Mouse (Mus musculus): ENCODE results near the gene Cela2a. TPM values are rescaled to one million over a fixed set of nuclear protein-coding genes. Genes with fewer than 3 reads are reported as not detected.
"Not testable (repeated sequence)": the region's sequence is repeated elsewhere in the genome, so short reads cannot be mapped to it uniquely, and the experiment has no call there.

Cela2a gene
- polyA plus RNA-seq, 1 experiment from 2014 or later, result not detected

DNA sequence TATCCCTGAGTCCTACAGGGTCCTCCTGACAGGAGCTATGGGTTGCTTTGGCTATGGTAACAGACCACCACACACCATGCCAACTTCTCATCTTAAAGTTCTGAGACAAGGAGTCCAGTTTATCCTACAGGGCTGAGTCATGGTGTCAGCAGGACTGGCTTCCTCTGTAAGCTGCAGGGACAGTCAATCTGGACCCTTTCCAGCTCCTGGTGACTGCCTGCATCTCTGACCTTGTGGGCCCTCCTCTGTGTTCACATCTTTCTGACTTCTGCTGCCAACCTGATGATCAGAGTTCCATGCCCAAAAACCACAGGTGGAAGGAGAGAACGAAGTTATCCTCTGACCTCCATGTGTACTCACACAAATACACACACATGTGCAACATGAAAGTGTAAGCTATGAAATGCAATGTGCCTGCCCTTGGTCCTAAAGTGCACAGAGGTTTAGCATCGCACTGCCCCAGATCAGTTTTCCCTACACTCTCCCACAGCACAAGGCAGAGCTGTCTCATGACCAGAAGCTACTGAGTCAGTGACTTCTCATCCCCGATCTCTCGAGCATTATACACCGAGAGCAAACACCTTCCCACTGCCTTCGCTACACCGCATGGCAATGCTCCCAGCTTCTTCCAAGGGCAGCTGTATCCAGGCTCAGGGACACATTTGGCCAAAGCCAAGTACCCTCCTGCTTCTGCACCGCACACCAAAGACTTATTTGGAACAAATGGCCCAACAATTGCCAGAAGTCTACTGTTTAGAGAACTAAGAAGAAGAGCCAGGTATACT, 44.6 kb downstream of the Cela2a start:
- no peak overlapping the region for H3K9ac ChIP-seq
- H3K4me3 ChIP-seq, result no peak overlapping the region
- 94% methylated on average over 8 of the region's 8 CpGs for WGBS
- ATAC-seq (ENCODE audit: insufficient number of reproducible peaks, insufficient read depth, low FRiP score, low TSS enrichment), result no peak
- H3K36me3 ChIP-seq, result peaks cover 83% of the 10 kb centered on the region
- no peaks in the 10 kb centered on the region for H3K9me3 ChIP-seq
- no peaks in the 10 kb centered on the region for H3K27me3 ChIP-seq
- H3K4me2 ChIP-seq (replicated peaks), result no peak overlapping the region
- no peak overlapping the region for H3K27ac ChIP-seq
- no peaks in the 10 kb centered on the region for H3K4me1 ChIP-seq

DNA sequence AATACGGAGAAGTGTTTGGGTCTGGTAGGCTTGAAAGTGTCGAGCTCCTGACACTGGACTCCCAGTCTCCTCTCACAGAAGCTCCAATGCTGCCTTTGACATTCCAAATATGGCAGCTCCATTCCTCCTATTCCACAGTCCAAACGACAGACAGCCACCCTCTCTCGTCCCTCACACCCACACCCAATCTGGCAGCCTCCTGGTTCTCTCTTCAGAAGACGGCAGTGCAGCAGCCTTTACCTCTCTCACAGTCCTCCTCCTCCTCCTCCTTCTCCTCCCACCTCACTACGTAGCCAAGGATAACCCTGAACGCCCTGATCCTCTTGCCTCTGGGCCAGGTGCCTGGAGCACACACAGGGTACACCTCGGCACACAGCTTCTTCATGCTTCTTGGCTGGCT, 46.1 kb downstream of the Cela2a start:
- no peak overlapping the region for H3K27ac ChIP-seq
- H3K4me1 ChIP-seq, result no peaks in the 10 kb centered on the region
- H3K4me3 ChIP-seq, result no peak overlapping the region
- 90% methylated on average over 8 of the region's 8 CpGs for WGBS
- H3K9me3 ChIP-seq, result no peaks in the 10 kb centered on the region
- no peak for ATAC-seq (ENCODE audit: insufficient number of reproducible peaks, insufficient read depth, low FRiP score, low TSS enrichment)
- H3K36me3 ChIP-seq, result peaks cover 91% of the 10 kb centered on the region
- no peak overlapping the region for H3K9ac ChIP-seq
- no peak overlapping the region for H3K4me2 ChIP-seq (replicated peaks)
- H3K27me3 ChIP-seq, result no peaks in the 10 kb centered on the region

DNA sequence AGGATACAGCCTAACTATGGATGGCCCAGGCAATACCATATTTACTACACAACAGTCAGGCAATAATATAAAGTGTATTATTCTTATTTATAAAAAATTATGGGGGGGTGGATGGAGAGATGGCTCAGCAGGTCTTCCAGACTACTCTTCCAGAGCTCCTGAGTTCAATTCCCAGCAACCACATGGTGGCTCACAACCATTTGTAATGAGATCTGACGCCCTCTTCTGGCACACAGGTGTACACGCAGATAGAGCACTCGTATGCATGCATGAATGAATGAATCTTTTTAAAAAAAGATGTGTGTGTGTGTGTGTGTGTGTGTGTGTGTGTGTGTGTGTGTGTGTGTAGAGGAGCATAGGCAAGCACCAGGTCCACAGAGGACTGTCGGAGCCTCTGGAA, 52.9 kb downstream of the Cela2a start:
- H3K36me3 ChIP-seq, result peaks cover 90% of the 10 kb centered on the region

DNA sequence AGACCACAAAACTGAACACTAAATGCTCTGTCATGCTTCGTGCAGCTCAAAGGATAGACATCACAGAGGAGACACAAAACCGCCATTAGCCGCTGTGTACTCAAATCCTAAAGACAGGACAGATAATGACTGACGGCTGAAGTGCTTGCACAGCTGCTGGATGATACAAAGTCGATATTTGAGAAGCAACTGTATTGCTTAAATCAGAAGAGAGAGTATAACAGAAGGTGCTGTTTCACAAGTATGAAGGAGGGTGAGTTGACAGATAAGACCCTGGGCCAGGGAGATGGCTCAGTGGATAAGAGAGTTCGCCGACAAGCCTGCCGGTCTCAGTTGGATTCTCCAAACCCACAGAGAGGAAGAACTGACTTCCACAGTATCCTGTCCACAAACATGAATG, 54.1 kb downstream of the Cela2a start:
- H3K9me3 ChIP-seq, result no peaks in the 10 kb centered on the region
- H3K9ac ChIP-seq, result no peak overlapping the region
- peaks cover 94% of the 10 kb centered on the region for H3K36me3 ChIP-seq
- no peak overlapping the region for H3K27ac ChIP-seq
- WGBS, result 89% methylated on average over 8 of the region's 8 CpGs
- H3K4me3 ChIP-seq, result no peak overlapping the region
- no peaks in the 10 kb centered on the region for H3K27me3 ChIP-seq
- no peak for ATAC-seq (ENCODE audit: insufficient number of reproducible peaks, insufficient read depth, low FRiP score, low TSS enrichment)
- 0 out of 2 replicates have a peak, but pooled peaks cover 3% of the 10 kb centered on the region for H3K4me1 ChIP-seq
- H3K4me2 ChIP-seq (replicated peaks), result no peak overlapping the region

More for the DNA sequence above, 52.9 kb downstream of the Cela2a start:
- H3K4me3 ChIP-seq; H3K9ac ChIP-seq; H3K4me1 ChIP-seq; H3K27me3 ChIP-seq; H3K9me3 ChIP-seq; ATAC-seq (ENCODE audit: insufficient number of reproducible peaks, insufficient read depth, low FRiP score, low TSS enrichment); H3K4me2 ChIP-seq (replicated peaks); H3K27ac ChIP-seq: not testable (repeated sequence)
- 86% methylated on average over 4 of the region's 4 CpGs for WGBS

DNA sequence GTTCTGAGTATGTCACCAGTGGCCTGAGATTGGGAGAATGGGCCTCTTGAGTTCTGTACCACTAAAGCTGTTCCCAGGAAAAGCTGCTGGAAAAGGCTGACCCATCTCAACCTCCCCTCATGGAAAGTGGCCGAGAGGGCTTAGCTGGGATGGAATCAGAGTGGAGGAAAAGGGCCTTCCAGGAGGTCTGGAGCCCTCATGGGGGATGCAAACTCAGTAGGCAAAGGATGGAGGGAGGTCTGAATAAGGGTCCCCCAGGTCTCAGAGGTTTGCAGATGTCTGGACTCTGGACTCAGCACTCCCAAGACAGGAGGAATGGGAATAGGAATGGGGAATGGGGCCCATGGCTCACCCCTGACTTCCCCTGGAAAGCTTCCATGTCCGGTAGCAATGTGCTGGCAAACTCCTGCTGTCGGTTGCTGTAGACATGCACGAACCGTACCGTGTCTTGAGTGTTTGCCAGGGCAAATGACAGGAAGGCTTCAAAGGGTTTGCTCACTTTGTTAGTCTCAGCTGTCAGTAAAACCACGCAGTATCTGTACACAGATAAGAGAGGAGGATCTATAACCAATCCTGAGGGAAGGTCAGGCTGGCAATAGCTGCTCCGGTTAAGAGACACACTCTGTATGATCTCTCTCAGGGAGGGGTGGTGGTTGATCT, 56.3 kb downstream of the Cela2a start:
- no peak overlapping the region for H3K4me3 ChIP-seq
- no peaks in the 10 kb centered on the region for H3K27me3 ChIP-seq
- no peaks in the 10 kb centered on the region for H3K9me3 ChIP-seq
- no peak overlapping the region for H3K9ac ChIP-seq
- H3K36me3 ChIP-seq, result peaks cover 93% of the 10 kb centered on the region
- ATAC-seq (ENCODE audit: insufficient number of reproducible peaks, insufficient read depth, low FRiP score, low TSS enrichment), result no peak
- 91% methylated on average over 8 of the region's 8 CpGs for WGBS
- 0 out of 2 replicates have a peak, but pooled peaks cover 3% of the 10 kb centered on the region for H3K4me1 ChIP-seq
- H3K4me2 ChIP-seq (replicated peaks), result no peak overlapping the region
- no peak overlapping the region for H3K27ac ChIP-seq

DNA sequence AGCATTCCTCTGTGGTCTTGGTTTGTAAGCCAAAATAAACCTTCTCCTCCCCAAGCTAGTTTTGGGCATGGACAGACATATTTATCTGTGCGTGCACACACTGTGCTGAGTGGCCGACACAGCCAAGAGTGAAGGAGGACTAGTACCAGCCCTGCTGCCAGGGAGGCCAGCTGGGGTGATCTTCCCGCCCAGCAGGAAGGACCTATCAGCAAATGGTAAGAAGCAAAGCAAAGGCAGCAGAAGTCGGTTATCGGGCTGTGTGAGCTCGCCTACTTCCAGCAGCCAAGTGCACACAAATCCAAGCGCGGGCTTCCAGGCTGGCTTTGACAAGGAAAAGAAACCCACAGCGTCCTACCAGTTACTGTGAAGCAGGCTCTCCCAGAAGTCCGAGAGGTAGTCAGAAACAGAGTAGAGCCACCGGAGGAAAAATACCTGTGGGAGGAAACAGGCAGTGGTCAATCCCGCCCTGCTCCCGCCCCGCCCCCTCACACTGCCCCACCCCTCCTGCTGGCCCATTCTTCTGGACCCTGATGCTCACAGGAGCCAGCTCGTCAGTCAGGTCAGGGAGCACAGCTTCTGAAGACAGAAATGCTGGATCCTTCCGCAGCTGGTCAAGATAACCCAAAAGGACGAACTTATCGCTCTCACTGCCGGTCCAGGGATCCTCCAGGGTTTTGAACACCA, 58.5 kb downstream of the Cela2a start:
- no peak overlapping the region for H3K9ac ChIP-seq
- ATAC-seq (ENCODE audit: insufficient number of reproducible peaks, insufficient read depth, low FRiP score, low TSS enrichment), result 0 out of 2 replicates have a peak, but pooled peaks have one; percentile 53
- H3K27me3 ChIP-seq, result no peaks in the 10 kb centered on the region
- peaks cover 92% of the 10 kb centered on the region for H3K36me3 ChIP-seq
- 73% methylated on average over 19 of the region's 19 CpGs for WGBS
- H3K4me3 ChIP-seq, result no peak overlapping the region
- peak overlapping the region; percentile 77 for H3K27ac ChIP-seq
- 0 out of 2 replicates have a peak, but pooled peaks cover 3% of the 10 kb centered on the region for H3K4me1 ChIP-seq
- H3K4me2 ChIP-seq (replicated peaks), result no peak overlapping the region
- H3K9me3 ChIP-seq, result no peaks in the 10 kb centered on the region

DNA sequence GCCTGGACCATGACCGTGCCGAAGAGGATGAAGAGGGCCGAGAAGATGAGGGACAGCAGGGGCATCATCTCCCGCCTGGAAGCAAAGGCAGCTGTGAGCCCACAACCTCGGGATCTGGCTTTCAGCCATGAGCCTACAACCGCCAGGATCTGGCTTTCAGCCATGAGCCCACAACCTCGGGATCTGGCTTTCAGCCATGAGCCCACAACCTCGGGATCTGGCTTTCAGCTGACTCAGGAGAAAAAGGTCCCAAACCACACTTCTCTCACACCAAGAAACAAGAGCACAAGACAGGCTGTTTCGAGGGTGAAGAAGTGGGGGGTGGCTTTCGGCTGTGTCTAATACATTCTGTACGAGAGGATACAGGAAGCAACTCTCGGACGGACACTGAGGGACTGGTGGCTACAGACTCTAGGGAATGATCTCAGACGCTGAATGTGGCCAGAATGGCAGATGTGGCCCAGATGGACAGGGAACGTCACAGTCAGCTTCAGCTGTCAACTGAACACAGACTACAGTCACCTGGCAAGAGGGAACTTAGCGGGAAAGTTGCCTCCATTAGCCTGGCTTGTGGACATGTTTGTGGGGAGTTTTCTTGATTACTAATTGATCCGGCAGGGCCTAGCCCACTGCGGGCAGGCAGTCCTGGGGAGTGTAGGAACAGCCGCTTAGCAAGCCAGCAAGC, 59.1 kb downstream of the Cela2a start:
- WGBS, result 63% methylated on average over 19 of the region's 19 CpGs
- Histone ChIP-seq H3K9me3 (no peaks in the 10 kb centered on the region), H3K4me1 (0 out of 2 replicates have a peak, but pooled peaks cover 3% of the 10 kb centered on the region), H3K4me2 (replicated peaks) (no peak overlapping the region; the same call in 1 of the 2 replicates), H3K36me3 (peaks cover 92% of the 10 kb centered on the region), H3K27ac (peak overlapping the region; percentile 77), H3K4me3 (no peak overlapping the region), H3K27me3 (no peaks in the 10 kb centered on the region), H3K9ac (no peak overlapping the region)
- peak; percentile 62 for ATAC-seq (ENCODE audit: insufficient number of reproducible peaks, insufficient read depth, low FRiP score, low TSS enrichment)

DNA sequence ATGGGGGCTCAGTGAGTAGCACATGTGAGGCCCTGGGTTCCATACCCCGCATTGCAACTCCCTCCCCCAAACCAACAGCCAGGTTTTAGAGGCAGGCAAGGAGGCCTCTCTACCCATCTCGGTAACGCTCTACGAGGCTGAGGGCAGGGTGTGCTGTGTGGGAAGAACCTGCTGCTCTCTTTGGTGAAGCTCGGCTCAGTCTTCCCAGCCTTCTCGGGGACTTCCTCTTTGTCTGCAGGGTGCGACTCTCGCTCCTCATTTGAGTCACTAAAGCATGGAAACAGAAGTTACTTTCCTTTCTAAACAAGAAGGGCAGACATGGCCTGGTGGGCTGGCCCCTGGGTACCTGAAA, 59.7 kb downstream of the Cela2a start:
- Histone ChIP-seq H3K36me3 (peaks cover 92% of the 10 kb centered on the region), H3K4me2 (replicated peaks) (no peak overlapping the region), H3K4me1 (0 out of 2 replicates have a peak, but pooled peaks cover 3% of the 10 kb centered on the region), H3K27ac (peak overlapping the region; percentile 77), H3K27me3 (no peaks in the 10 kb centered on the region), H3K9ac (no peak overlapping the region), H3K9me3 (no peaks in the 10 kb centered on the region), H3K4me3 (no peak overlapping the region)
- no peak for ATAC-seq (ENCODE audit: insufficient number of reproducible peaks, insufficient read depth, low FRiP score, low TSS enrichment)
- WGBS, result 86% methylated on average over 8 of the region's 8 CpGs

DNA sequence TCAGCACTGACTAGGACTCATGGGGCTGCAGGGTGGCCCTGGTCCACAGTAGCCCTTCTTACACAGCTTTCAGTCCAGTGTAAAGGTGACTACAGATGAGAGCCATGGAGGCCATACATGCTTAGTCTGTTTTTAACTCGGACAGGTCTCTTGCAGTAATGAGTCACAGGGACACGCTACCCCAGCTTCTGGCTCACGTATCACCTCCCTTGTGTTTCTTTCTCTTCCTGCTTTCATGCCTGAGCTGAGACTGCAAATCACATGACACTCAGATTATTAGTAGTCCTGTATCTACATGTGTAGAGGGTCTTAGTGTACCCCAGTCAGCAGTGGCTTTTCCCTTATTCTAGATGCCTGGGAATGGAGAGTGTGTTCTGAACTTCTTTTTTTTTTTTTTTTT, 61.0 kb downstream of the Cela2a start:
- no peak overlapping the region for H3K4me3 ChIP-seq
- H3K27me3 ChIP-seq, result no peaks in the 10 kb centered on the region
- H3K27ac ChIP-seq, result no peak overlapping the region
- no peaks in the 10 kb centered on the region for H3K9me3 ChIP-seq
- ATAC-seq (ENCODE audit: insufficient number of reproducible peaks, insufficient read depth, low FRiP score, low TSS enrichment), result no peak
- H3K36me3 ChIP-seq, result peaks cover 84% of the 10 kb centered on the region
- 0 out of 2 replicates have a peak, but pooled peaks cover 3% of the 10 kb centered on the region for H3K4me1 ChIP-seq
- H3K4me2 ChIP-seq (replicated peaks), result no peak overlapping the region
- WGBS, result 89% methylated on average over 3 of the region's 3 CpGs
- H3K9ac ChIP-seq, result no peak overlapping the region

Measured in embryonic facial prominence, embryonic 12.5 days (tissue).